Mouse (Mus musculus): ENCODE measurements around the gene Olfr780.
"Not testable (repeated sequence)": the region's sequence is repeated elsewhere in the genome, so short reads cannot be mapped to it uniquely, and the experiment has no call there.

The Olfr780 gene

GRCm38 (mm10) chr10:129317817-129318216, at the start of gene Olfr780:
Gene Olfr780 (plus strand): TSS chr10:129318117.
- DNase-seq = no peak

- DNase-seq = no peak
Observed at GRCm38 (mm10) chr10:129271081-129271535, 46.8 kb upstream of the Olfr780 start, which contains the start of gene Olfr777. Gene Olfr777 (minus strand): TSS chr10:129271485.

- not testable (repeated sequence) for DNase-seq
Observed at GRCm38 (mm10) chr10:129312973-129313372, 4.9 kb upstream of the Olfr780 start.

GRCm38 (mm10) chr10:129313521-129313920, 4.4 kb upstream of the Olfr780 start:
- not testable (repeated sequence) for DNase-seq

DNA sequence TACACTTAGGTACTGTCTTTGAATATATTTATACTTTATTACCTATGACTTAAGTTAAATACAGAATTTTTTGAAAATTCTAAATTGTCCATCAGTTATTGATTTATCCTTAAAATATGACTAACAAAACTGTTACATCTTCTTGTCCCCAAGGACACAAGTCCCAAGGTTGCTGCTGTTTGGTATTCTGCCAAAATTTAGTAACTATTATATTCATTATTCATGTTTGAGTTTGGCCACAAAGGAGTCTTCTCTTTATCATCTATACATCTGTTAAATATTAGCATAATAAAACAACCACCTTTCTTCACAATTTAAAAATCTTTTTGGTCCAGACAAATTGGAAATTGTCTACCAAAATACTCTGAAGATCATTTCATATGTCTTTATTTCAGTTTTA, 10.6 kb downstream of the Olfr780 start, which contains the start of gene Olfr781:
Gene Olfr781, plus strand, starts transcription at position 301 of the 400 bp plus-strand sequence.
- no peak for DNase-seq

GRCm38 (mm10) chr10:129348550-129348949, 30.6 kb downstream of the Olfr780 start, which contains the start of gene Olfr782:
Gene Olfr782 (plus strand): TSS chr10:129348850.
- no peak for DNase-seq

GRCm38 (mm10) chr10:129352475-129352874, 34.6 kb downstream of the Olfr780 start:
- not testable (repeated sequence) for DNase-seq

- DNase-seq = not testable (repeated sequence)
Observed at GRCm38 (mm10) chr10:129356496-129356895, 38.6 kb downstream of the Olfr780 start.

- no peak for DNase-seq
Observed at GRCm38 (mm10) chr10:129357307-129357706, 39.4 kb downstream of the Olfr780 start.

Data from retina, postnatal 1 day (tissue).